Mouse (Mus musculus) spleen, adult 2 months (tissue): Measurements from ENCODE around the gene Umodl1.

Source experiments
- CTCF ChIP-seq: fragments of 200-500 bp; IDR thresholded peaks from 2 replicates; pipeline ENCODE4 v1.5.1; 2011; ENCODE audit warnings: mild to moderate bottlenecking, inconsistent platforms; ENCODE audit not compliant: insufficient read depth, insufficient read length, insufficient replicate concordance; ENCODE audit errors: extremely low read depth
- POLR2A ChIP-seq: fragments of 200-500 bp; IDR thresholded peaks from 2 replicates; pipeline ENCODE4 v1.6.1; 2011; ENCODE audit warnings: low read depth, low read length, inconsistent platforms

DNA sequence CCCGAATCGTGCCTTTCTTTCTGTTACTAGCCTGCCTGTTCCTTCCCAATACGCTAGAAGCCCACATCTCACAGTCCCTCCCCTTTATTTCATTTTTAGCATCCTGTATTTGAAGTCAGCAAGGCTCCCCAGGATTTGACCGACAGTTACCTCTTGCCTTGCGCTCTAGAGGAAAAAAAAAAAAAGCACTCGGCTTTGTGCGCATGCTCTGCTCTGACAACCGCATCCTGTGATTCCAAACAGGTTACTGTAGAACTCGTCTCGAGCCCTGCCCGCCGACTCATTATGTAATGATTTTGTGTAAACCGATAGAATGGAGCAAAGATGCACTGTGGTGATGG, 104.3 kb downstream of the Umodl1 start:
- TF ChIP-seq CTCF (no peak), POLR2A (no peak)
